Mouse (Mus musculus) lung, embryonic 14.5 days (tissue): Measurements from ENCODE around the gene Cryba1. TPM values are rescaled to one million over a fixed set of nuclear protein-coding genes. Genes with fewer than 3 reads are reported as not detected.
"Not testable (repeated sequence)": the region's sequence is repeated elsewhere in the genome, so short reads cannot be mapped to it uniquely, and the experiment has no call there.

Experiments
- ATAC-seq: fragments of 200-750 bp; cut with Nextera tagmentation; 2 replicates; pipeline ENCODE4 v1.8.0; 2017; ENCODE audit warnings: mild to moderate bottlenecking, moderate TSS enrichment, moderate library complexity; ENCODE audit not compliant: insufficient read depth
- DNase-seq: peaks from one replicate; pipeline ENCODE4 v3.0.0-alpha.2; 2015
- H3K27ac ChIP-seq: fragments of 300-500 bp; sonication (generic); 2 replicates; pipeline ENCODE4 v1.5.1; 2014; ENCODE audit warnings: low read depth, mild to moderate bottlenecking, moderate library complexity
- H3K27me3 ChIP-seq: fragments of 300-500 bp; sonication (generic); 2 replicates; pipeline ENCODE4 v1.6.1; 2014; ENCODE audit warnings: low read length, control low read depth; ENCODE audit not compliant: insufficient read depth
- H3K36me3 ChIP-seq: fragments of 300-500 bp; sonication (generic); 2 replicates; pipeline ENCODE4 v1.6.1; 2014; ENCODE audit warnings: control low read depth; ENCODE audit not compliant: insufficient read depth
- H3K4me1 ChIP-seq: fragments of 300-500 bp; sonication (generic); 2 replicates; pipeline ENCODE4 v1.6.1; 2014; ENCODE audit warnings: antibody characterized with exemption, control low read depth; ENCODE audit not compliant: insufficient read depth
- H3K4me2 ChIP-seq: fragments of 300-500 bp; sonication (generic); 2 replicates; pipeline ENCODE4 v1.6.1; 2014; ENCODE audit warnings: mild to moderate bottlenecking
- H3K4me3 ChIP-seq: fragments of 300-500 bp; sonication (generic); 2 replicates; pipeline ENCODE4 v1.5.1; 2014; ENCODE audit warnings: low read depth, low read length
- H3K9ac ChIP-seq: fragments of 300-500 bp; sonication (generic); 2 replicates; pipeline ENCODE4 v1.6.1; 2014
- H3K9me3 ChIP-seq: fragments of 300-500 bp; sonication (generic); 2 replicates; pipeline ENCODE4 v1.6.1; 2016; ENCODE audit warnings: low read depth, low read length, control low read depth
- CTCF ChIP-seq: IDR thresholded peaks from 2 replicates; pipeline ENCODE4 v1.5.1; 2016; ENCODE audit warnings: antibody characterized with exemption, low read depth
- WGBS: fragments of 180-500 bp; shearing (Covaris S2); extraction: QIAGEN DNeasy Blood & Tissue Kit; methylation state at CpG from one replicate; pipeline ENCODE4 v1.1.7; 2014; 5-methylcytosine and 5-hydroxymethylcytosine counted together
- polyA plus RNA-seq: library from polyadenylated mRNA; unstranded; fragments of >200 nt; fragmentation: Nextera tagmentation; extraction: Ambion mirVana; gene quantifications from 2 replicates; pipeline ENCODE4 v1.2.1, GENCODE M21; 2014

Cryba1 gene
- polyA plus RNA-seq, 1 experiment from 2014 or later: not detected

DNA sequence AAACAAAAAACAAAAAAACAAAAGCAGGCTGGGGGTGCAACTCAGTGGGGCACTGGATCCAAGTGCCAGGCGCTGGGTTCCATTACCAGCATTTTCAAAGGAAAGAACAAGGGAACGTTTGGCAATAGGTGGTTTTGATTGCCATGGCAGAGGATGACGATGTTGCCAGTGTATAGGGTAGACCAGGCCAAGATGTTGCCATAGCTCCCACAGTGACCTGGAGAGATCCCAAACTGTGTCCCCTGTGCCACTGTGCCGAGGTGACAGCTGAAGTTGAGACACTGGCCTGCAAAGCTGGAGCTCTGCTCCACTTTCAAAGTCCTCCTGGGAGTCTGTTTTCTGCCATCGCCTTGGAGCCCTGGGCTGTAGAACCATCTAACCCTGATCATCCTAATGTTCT is 23.9 kb upstream of the Cryba1 start:
- Histone ChIP-seq H3K4me3 (no peak overlapping the region), H3K4me1 (no peaks in the 10 kb centered on the region), H3K36me3 (no peaks in the 10 kb centered on the region), H3K9me3 (no peaks in the 10 kb centered on the region), H3K27ac (no peak overlapping the region), H3K9ac (no peak overlapping the region), H3K27me3 (no peaks in the 10 kb centered on the region), H3K4me2 (no peak overlapping the region)
- DNase-seq (no peak), ATAC-seq (no peak)
- TF ChIP-seq CTCF: no peak
- 74% methylated on average over 5 of the region's 5 CpGs for WGBS

DNA sequence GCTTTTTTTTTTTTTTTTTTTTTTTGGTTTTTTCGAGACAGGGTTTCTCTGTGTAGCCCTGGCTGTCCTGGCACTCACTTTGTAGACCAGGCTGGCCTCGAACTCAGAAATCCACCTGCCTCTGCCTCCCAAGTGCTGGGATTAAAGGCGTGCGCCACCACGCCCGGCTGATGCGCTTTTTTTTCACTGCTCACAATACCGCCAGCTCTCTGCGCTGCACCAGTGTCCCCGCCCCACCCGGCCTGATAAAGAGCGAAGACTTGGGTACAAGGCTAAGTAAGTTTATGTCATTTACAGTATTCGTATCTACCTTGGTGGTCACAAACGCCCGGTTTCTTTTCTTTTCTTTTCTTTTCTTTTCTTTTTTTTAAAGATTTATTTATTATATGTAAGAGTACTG is 22.0 kb upstream of the Cryba1 start:
- not testable (repeated sequence) for H3K4me2 ChIP-seq, DNase-seq, H3K4me3 ChIP-seq, H3K4me1 ChIP-seq, H3K27me3 ChIP-seq, H3K27ac ChIP-seq, H3K36me3 ChIP-seq, ATAC-seq, H3K9ac ChIP-seq, H3K9me3 ChIP-seq
- 94% methylated on average over 13 of the region's 15 CpGs for WGBS

DNA sequence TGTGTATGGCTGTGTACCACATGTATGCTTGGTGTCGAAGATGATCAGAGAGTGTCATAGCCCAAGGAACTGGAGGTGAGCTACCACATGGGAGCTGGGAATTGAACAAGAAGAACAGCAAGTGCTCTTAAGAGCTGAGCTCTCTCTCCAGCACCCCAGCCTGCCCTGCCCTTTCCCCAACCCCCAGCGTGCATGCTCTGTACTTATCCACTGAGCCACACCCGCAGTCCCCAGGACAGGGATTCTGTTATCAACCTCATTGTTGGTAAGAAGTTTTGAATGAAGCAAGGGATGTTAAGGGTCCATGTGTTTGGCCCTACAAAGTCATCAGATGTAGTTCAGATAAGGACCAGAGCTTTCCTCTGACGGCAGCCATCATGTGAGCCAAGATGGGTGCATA is 21.6 kb upstream of the Cryba1 start:
- no peak overlapping the region for H3K4me3 ChIP-seq
- no peaks in the 10 kb centered on the region for H3K27me3 ChIP-seq
- H3K9ac ChIP-seq: no peak overlapping the region
- DNase-seq (no peak), ATAC-seq (no peak)
- H3K27ac ChIP-seq: no peak overlapping the region
- no peak overlapping the region for H3K4me2 ChIP-seq
- no peak for TF ChIP-seq CTCF
- no peaks in the 10 kb centered on the region for H3K9me3 ChIP-seq
- WGBS: 78% methylated on average over 4 of the region's 4 CpGs
- H3K36me3 ChIP-seq: no peaks in the 10 kb centered on the region
- no peaks in the 10 kb centered on the region for H3K4me1 ChIP-seq

DNA sequence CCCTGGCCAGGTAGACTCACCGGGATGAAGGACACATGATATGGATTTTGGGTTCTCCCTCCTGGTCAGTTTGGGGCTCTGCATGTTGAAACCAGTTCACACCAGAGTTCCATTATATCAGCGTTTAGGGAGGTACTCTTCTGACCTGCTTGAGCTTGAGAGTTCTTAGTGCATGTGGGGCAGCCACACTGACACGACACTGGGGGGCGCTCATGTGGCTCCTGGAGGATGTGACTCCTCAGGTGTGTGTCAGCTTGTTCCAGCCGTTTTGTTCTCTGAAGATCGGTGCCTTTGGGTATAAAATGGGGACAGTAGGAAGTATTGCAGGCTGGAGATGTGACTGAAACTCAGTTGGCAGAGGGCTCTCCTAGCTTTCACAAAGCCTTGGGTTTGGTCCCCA is 18.9 kb upstream of the Cryba1 start:
- no peaks in the 10 kb centered on the region for H3K4me1 ChIP-seq
- WGBS: 40% methylated on average over 6 of the region's 6 CpGs
- no peak for ATAC-seq
- peak; percentile 41 for TF ChIP-seq CTCF
- no peaks in the 10 kb centered on the region for H3K36me3 ChIP-seq
- H3K4me3 ChIP-seq: no peak overlapping the region
- no peak overlapping the region for H3K27ac ChIP-seq
- H3K9me3 ChIP-seq: no peaks in the 10 kb centered on the region
- H3K4me2 ChIP-seq: no peak overlapping the region
- no peak overlapping the region for H3K9ac ChIP-seq
- H3K27me3 ChIP-seq: no peaks in the 10 kb centered on the region
- no peak for DNase-seq

DNA sequence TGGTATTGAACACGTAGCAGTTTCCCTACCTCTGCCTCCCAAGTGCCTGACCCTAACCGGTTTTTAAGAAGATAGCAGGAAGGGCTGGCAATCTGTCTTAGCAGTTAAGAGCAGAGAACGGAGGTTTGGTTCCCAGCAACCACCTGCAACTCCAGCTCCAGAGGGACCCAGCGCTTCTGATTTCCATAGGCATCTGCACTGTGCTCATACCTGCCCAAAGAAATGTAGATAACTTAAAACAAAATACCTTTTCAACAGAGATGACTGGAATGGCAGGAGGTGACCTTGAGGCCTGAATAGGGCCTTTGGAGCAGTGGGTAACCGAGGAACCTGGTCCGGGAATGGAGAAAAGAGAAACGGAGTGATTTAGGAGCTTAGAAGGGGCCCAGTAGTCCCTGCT is 13.5 kb upstream of the Cryba1 start:
- H3K4me2 ChIP-seq: no peak overlapping the region
- ATAC-seq (no peak), DNase-seq (no peak)
- 50% methylated on average over 7 of the region's 7 CpGs for WGBS
- H3K27me3 ChIP-seq: no peaks in the 10 kb centered on the region
- TF ChIP-seq CTCF: no peak
- H3K4me3 ChIP-seq: no peak overlapping the region
- no peaks in the 10 kb centered on the region for H3K9me3 ChIP-seq
- H3K9ac ChIP-seq: no peak overlapping the region
- no peak overlapping the region for H3K27ac ChIP-seq
- no peaks in the 10 kb centered on the region for H3K36me3 ChIP-seq
- no peaks in the 10 kb centered on the region for H3K4me1 ChIP-seq

DNA sequence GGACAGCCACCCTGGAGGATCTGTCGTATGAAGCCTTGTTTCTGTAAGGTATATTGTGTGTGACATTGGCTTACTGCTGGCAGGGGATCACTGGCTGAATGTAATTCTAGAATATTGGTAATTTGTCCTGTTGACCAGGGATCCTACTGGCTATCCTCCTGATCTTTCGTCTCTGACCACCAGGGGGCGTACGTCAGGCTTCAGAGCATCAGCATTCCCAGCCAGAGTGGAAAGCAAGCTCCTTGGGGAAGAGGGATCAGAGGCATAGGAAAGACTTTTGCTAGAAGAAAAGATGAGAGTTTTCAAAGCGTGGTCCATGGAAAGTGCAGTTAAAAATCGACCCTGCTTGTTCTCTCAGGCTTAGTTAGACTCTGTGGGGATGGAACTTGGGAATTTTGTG is 12.2 kb upstream of the Cryba1 start:
- no peak overlapping the region for H3K9ac ChIP-seq
- H3K27me3 ChIP-seq: no peaks in the 10 kb centered on the region
- peak; percentile 97 for TF ChIP-seq CTCF
- H3K4me2 ChIP-seq: no peak overlapping the region
- no peak overlapping the region for H3K4me3 ChIP-seq
- no peaks in the 10 kb centered on the region for H3K4me1 ChIP-seq
- under 1% methylated on average over 6 of the region's 6 CpGs for WGBS
- ATAC-seq (no peak), DNase-seq (peak; percentile 95)
- no peaks in the 10 kb centered on the region for H3K9me3 ChIP-seq
- H3K36me3 ChIP-seq: no peaks in the 10 kb centered on the region
- H3K27ac ChIP-seq: no peak overlapping the region

DNA sequence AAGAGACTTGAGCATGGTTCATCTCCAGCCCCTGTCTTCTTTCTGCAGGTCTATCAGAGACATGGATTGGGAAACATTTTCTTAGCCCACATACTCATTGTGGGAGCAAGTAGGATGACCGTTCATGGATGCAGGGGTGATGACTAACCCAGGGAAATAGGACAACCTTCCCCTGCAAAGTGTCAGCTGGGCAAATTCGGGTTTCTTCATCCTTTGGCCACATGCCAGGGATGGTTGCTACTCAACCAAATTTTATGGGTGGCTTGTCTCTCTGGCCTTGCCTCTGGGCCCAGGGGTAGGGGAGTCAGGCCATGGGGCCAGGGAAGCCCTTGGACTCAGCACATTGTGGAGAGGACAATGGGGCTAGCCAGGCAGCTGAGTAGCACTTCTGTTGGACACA is 3.5 kb upstream of the Cryba1 start:
- Histone ChIP-seq H3K9me3 (no peaks in the 10 kb centered on the region), H3K4me1 (no peaks in the 10 kb centered on the region), H3K27me3 (no peaks in the 10 kb centered on the region), H3K9ac (no peak overlapping the region), H3K4me3 (no peak overlapping the region), H3K27ac (no peak overlapping the region), H3K4me2 (no peak overlapping the region), H3K36me3 (no peaks in the 10 kb centered on the region)
- no peak for ATAC-seq
- no peak for DNase-seq
- no peak for TF ChIP-seq CTCF
- 58% methylated on average over 2 of the region's 2 CpGs for WGBS

DNA sequence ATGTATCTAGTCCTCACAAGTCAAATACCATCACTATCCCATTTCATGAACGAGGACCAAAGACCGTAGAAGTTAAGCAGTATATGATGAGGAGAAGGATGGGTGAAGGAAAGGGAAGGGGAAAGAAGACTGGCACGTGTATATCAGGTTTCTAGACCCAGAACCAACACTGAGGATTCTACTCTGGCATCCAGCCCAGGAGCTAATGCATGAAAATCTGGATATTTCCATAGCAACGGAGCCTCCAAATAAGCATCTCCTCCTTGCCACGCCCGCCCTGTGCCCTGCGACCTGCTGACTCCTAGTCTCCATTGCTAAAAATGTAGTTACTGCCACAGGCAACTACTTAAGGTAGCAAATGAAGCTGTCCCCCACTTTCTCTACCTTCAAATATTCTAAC is 317 bp downstream of the Cryba1 start:
- Histone ChIP-seq H3K4me3 (no peak overlapping the region), H3K4me1 (no peaks in the 10 kb centered on the region), H3K27ac (no peak overlapping the region), H3K9me3 (no peaks in the 10 kb centered on the region), H3K4me2 (no peak overlapping the region), H3K27me3 (no peaks in the 10 kb centered on the region), H3K36me3 (no peaks in the 10 kb centered on the region), H3K9ac (no peak overlapping the region)
- ATAC-seq (no peak), DNase-seq (no peak)
- WGBS: 78% methylated on average over 7 of the region's 7 CpGs
- no peak for TF ChIP-seq CTCF
